Mouse (Mus musculus): ENCODE measurements around the gene Ccl6.
"Not testable (repeated sequence)": the region's sequence is repeated elsewhere in the genome, so short reads cannot be mapped to it uniquely, and the experiment has no call there.

Gene Ccl6

GRCm38 (mm10) chr11:83560405-83560804, 32.5 kb downstream of the Ccl6 start:
- DNase-seq (ENCODE audit: low spot score in 2 of 2), result no peak

GRCm38 (mm10) chr11:83557074-83557473, 35.8 kb downstream of the Ccl6 start:
- DNase-seq (ENCODE audit: low spot score in 2 of 2), result no peak

- peak; percentile 10 to 29 for DNase-seq (ENCODE audit: low spot score in 2 of 2)
Observed at GRCm38 (mm10) chr11:83556085-83556781, 36.7 kb downstream of the Ccl6 start.

- no peak for DNase-seq (ENCODE audit: low spot score in 2 of 2)
Observed at GRCm38 (mm10) chr11:83551668-83552067, 41.2 kb downstream of the Ccl6 start.

- DNase-seq (ENCODE audit: low spot score in 2 of 2), result not testable (repeated sequence)
Observed at GRCm38 (mm10) chr11:83551037-83551436, 41.9 kb downstream of the Ccl6 start.

- no peak for DNase-seq (ENCODE audit: low spot score in 2 of 2)
Observed at GRCm38 (mm10) chr11:83550186-83550632, 42.7 kb downstream of the Ccl6 start.

GRCm38 (mm10) chr11:83544214-83544613, 48.7 kb downstream of the Ccl6 start:
- no peak for DNase-seq (ENCODE audit: low spot score in 2 of 2)

GRCm38 (mm10) chr11:83541415-83541814, 51.5 kb downstream of the Ccl6 start:
- DNase-seq (ENCODE audit: low spot score in 2 of 2), result no peak

- no peak for DNase-seq (ENCODE audit: low spot score in 2 of 2)
Observed at GRCm38 (mm10) chr11:83540931-83541330, 52.0 kb downstream of the Ccl6 start.

- DNase-seq (ENCODE audit: low spot score in 2 of 2), result no peak
Observed at GRCm38 (mm10) chr11:83538705-83539314, 54.1 kb downstream of the Ccl6 start.
